Mouse (Mus musculus): ENCODE measurements at regions not wholly inside any gene's neighbourhood (a gene's known extent, or its start where the extent isn't known, plus 50 kb on each side); places are given as distances from the start of the nearest gene placed in this dataset.
"Not testable (repeated sequence)": the region's sequence is repeated elsewhere in the genome, so short reads cannot be mapped to it uniquely, and the experiment has no call there.

DNA sequence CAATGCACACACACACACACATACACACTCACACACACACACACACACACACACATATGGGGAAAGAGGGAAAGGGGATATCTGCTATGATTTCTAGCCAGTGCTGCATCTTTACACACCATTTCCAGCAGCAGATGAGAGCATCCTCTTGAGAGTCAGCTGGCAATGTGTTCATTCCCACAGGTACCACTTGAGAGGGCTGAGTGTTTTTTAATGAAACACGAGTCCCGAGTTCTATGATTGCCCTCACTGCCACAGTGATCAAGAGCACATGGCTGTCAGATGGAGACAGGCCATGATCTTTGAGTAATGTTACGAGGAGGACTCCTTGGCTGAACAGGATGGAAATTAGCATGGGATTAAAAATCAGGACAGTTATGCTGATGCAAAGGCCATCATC is 589.3 kb downstream of the Dcdc2c start:
- no peak for DNase-seq (ENCODE audit: low read depth)

DNA sequence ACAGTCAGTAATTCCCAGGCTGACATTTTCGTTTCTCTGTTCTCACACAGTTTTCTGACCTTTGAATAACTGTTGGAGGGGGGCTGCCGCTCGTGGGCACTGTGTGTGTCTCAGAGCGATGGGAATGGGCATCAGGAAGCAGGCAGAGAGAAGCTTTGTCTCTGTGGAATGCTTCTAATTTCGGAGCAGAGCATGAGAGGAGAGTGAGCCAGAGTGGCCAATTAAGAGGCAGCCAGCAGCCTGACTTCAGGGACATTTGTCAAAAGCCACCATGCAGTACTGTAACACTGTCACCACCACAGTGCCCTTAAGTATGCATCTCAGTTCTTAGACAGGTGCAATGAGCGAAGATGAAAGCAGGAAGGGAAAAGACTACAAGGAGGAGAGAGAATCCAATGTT is 592.1 kb downstream of the Dcdc2c start:
- no peak for DNase-seq (ENCODE audit: low read depth)

DNA sequence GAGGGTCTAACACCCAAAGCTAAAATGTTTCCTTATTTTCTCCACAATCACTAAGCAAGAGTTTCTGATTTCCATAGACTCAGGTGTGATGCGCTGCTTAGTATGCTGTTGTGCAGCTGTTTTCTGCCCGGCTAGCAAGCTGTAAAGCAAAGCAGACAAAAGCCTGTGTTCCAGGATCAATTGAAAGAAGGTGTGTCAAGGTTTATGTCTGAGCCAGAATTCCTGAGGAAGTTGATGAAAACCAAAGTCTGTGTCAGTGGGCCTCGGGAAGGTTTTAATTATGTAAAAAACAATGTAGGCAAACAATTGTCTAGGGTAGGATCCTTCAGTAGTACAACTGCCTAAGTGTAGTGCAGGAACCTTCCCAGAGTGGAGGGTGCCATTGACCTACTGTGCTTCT is 604.6 kb downstream of the Dcdc2c start:
- DNase-seq (ENCODE audit: low read depth): no peak

DNA sequence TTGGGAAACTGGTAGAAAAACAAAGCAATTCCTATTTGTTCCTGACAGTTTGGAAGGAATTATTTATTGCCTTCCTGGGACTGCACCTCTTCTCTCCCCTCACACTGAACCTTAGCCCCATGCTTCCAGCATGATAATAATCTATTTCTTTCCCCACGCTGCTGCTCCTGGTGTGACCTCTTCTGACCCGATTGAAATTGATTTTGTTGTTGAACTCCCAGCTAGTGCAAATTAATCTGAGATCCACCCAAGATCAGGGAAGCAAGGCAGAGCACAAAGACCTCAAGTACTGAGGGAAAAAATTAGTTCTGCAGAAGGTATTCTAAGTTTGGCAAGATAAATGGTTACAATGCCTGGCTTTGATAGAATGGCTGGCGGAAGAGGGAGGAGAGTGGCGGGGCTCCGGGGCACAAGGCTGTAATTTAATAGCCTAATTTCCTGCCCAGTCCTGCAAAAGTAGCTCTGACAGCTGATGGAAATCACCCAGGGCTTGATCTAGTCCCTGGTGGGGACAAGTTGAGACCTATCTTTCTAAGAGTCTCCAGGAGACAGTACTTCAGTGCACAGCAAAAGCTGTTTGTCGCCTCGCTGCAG is 604.6 kb upstream of the Sox11 start:
- DNase-seq (ENCODE audit: low read depth): no peak

DNA sequence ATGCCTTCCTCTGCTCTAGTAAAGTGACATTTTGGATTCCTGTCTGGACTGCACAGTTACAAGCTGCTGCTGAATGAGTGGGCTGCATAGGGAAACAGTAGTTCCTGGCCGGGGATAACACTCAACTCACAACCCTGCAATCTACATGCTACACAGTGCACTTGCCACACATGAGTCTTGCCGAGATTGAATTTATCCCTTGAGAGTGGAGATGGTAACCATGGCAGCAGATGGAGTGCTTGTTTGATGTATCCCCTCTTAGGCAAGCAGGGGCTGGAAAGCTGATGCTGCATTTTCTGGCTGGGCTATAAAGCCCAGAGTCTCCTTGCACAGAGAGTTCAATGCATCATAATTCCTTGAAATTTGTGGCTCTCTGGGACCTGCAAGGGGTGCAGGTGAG is 603.0 kb upstream of the Sox11 start:
- DNase-seq (ENCODE audit: low read depth): no peak

DNA sequence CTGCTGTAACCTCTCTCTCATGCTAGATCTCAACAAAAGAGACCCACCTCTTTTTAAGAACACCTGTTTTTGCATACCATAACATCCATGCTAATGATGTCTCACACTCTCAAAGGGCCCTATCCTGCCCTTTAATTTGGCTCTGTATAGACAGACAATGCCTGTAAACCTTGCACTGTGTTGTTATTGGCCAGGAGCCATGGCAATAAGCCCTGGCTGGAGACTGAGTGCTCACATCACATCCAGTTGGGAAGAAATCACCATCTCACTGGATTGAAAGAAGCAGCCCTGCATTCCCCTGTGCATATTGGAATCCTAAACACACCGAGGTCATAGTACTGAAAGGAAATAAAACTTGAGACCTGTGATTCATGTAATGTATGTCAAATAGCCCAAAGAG is 598.7 kb upstream of the Sox11 start:
- peak; percentile 16 for DNase-seq (ENCODE audit: low read depth)

DNA sequence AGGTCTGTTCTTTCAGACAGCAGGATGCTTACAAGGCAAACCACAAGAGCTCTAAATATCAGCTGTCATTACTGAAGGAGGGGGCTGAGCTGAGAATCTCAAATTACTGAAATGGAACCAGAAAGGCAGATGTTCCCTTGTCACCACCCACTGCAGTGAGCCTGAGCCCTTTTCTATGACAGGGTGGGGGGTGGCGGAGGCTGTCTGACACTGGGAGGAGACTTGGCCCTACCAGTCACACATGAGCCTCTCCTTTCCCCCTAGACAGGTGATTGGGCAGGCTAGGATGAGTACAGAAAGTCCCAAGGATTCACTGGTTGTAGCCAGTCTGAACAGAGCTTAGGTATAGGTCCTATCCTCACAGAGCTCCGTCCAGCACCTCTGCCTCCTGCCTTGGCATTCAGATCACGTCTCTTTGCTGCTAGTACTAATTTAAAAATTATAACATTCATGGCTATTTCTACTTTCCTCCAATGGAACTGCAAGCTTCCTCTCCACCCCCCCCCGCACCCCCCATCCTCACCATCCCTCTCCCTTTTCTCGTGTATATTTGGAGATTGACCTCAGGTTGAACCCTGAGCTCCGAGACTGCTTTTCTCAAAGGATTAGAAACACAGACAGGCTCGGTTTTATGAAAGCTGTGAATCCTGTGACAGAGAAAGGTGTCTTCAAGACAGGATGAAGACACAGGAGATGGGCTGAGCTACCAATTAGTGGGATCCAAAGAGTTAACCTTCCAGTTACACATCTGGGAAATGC is 590.2 kb upstream of the Sox11 start:
- DNase-seq (ENCODE audit: low read depth): no peak

DNA sequence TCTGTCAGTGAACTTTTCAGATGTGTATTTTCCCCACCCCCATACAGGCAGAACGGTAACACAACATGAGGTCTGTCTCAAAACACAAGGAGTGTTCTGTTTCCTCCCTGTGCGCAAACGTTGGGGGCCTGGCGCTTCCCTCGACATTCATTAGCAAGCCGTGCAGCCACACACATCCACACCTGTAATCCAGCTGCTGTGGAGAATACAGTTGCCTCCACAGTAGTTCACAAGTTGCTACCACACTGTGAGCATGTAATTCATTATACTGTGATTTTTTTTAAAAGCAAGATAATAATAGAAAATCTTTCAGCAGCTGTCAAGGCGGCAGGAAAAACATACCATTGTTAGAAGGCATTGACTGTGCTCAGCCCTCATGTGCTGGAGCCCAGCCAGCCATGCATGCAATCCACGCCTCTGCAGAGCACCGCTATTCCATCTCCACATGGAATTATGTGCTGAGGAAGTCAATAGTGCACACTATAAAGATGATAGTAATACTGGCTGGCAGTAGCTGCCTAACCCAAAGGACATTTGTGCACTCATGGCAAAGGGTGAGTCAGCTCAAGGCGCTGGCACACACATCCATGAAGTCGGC is 586.1 kb upstream of the Sox11 start:
- peak; percentile 22 for DNase-seq (ENCODE audit: low read depth)

DNA sequence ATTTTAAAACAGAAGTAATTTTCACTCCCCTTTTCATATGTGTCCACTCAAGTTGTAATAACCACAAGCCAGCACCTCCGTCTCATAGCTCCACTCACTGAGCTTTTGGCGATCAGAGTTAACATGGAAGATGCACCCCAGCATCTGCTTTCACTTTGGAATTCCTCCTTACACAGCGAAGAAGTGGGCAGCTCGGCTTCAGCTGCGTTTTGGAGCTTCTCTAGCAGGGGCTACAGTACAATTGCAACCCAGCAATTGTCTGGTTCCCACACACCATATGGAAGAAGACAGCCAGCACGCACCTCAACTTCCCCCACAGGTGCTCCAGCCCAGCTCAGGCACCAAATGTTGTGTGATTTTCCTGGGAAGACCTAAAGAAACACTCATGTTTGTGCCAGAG is 584.4 kb upstream of the Sox11 start:
- no peak for DNase-seq (ENCODE audit: low read depth)

DNA sequence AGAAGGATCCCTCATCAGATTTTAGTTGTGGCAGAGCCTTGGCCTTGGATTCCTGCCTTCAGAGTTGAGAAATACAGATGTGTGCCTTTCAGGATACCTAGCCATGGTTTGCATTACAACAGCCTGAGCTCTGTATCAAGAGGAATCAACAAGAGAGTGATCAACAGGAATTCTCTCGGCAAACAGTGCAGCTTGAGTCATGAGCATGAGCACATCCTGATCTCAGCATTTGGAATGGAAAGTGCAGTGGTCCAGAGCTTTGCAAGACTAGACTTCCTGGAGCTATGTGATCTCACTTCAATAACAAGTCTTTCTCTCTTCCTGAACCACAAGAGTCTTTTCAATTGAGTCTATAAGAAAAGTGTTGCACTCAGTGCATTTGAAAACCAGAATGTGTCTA is 578.2 kb upstream of the Sox11 start:
- no peak for DNase-seq (ENCODE audit: low read depth)

DNA sequence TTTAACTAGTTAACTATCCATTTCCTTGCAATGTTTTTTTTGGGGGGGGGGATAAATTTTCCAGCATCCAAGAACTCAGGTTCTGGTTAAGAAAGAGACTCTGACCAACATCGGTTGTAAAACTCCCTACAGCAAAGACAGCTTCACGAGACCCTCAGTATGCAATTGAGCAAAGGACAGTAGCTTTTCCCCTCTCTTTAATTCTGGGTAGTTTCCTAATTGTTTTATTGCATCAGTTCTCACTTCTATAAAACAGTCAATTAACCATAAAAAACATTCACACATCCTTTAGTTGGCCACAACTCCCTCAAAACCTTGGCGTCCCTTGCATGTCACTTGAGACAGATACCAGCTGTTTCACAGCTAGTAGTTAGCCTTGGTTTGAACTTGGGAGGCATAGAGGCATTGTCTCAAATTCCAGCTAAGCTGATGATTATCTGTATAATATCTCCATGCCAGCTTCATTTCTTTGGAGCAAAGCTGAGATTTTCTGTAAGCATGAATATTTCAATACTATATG is 574.1 kb upstream of the Sox11 start:
- DNase-seq (ENCODE audit: low read depth): no peak

DNA sequence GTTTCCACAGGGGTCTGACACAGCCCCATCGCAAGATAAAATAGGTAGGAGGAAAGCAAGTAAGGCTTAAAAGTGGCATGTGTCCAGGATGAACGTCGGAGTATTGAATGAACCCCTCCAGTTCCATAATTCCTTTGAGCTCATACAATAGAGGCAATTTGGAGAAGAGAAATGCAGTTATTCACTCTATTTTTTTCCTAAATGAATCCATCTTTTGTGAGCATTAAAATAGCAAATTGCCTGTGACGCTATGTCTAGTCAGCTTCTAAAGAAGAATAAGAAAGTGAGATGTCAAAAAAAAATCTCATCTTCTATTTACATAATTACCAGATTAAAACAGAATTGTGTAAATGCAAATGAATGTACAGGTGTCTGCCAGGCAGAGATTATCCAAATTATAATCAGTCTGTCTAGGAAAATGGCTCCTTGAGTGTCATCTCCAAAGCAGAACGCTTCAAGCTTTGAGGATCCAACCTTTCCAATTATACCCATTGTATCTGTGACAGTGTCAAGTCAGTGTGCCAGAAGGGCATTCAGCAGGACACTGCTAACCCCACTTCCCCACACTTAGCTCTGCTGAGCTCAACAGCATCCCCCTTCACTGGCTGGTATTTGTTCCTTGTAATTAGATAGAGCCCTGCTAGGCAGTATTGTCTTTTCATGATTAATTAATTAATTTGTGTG is 567.2 kb upstream of the Sox11 start:
- DNase-seq (ENCODE audit: low read depth): no peak

DNA sequence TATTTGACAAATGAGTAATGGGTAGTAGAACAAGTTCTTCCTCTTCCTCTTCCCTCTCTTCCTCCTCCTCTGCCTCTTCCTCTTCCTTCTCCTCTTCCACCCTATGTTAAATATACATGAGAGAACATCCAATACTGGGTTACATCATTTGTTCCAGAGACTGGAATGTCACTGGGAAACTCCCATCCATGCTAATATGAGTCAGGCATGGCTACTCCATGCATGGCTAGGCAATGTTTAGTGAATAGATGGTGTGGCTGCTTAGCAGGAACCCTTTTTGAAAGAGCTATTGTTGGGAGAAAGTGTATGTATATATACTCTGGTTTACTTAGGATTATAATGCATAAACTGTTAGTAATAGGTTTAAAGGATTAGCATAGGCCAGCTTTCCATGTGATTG is 554.3 kb upstream of the Sox11 start:
- DNase-seq (ENCODE audit: low read depth): not testable (repeated sequence)

DNA sequence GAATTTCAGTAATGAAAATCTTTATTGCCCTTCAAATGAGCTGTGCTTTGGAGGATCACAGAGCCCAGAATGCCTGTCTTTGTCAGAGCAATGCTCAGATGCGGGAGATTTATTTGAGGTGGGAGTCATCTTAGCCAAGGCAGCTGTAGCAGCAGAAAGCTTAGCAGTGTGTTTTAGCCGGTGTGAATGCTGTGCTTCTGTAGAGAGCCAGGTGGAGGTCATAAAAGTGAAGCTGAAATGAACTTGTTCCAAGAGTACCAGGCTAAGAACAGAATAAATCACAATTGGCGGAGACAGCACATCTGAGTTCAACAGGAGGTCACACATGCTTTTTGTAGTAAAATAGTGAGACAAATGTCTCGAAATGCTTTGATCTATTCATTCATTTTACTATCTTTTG is 539.3 kb upstream of the Sox11 start:
- no peak for DNase-seq (ENCODE audit: low read depth)

DNA sequence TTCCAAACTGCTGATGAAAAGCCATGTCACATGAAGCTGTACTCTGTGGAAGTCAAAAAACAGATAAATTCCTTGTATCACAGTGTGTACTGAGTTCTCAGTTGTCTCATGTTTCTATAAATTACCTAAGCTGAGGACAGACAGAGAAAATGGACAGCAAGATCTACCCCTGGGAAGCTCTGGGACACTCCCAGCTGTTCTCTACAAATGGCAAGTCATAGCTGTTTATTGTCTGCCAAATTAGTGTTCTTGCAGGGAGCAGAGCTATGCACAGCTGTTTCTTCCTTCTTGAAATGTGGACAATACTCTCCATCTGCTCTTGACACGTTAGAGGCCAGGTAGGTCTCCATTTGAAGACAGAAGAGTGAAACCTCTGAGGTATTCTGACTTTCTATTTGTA is 524.0 kb upstream of the Sox11 start:
- no peak for DNase-seq (ENCODE audit: low read depth)

DNA sequence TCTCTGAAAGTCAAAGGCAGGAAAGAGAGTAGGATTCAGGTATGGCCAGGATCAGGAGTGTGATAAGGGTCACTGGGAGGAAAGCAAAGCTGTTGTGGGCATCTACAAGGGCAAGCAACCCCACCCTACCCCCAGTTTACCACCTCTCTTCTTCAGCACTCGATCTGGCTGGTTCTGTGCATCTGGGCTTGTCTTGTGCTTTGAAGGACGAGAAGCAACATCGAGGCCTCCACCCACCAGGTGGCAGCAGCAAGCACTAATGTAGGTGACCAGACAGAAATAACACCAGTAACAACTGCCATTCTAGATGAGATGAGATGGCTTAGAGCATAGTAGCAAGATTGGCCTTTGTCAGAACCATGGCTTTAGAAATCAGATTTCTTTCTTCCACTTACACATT is 507.2 kb upstream of the Sox11 start:
- peak; percentile 5 for DNase-seq (ENCODE audit: low read depth)

DNA sequence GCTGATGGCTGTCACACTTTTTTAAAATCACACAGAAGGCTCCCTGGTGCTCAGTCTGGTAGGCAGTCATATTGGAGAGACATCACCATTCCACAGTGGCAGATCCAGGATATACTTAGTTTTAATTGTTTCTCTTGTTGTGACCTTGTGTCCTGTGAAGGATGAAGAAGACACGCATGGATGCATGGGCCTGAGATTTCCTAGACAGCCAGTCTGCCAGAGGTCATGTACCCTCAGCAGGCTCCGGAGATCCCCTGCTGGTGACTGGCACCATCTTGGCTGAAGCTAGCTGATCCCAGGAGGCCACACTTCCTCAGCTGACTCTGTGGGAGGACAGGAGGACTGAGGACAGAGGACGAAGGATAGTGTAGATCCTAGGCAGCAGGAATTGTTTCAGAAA is 506.7 kb upstream of the Sox11 start:
- DNase-seq (ENCODE audit: low read depth): no peak

DNA sequence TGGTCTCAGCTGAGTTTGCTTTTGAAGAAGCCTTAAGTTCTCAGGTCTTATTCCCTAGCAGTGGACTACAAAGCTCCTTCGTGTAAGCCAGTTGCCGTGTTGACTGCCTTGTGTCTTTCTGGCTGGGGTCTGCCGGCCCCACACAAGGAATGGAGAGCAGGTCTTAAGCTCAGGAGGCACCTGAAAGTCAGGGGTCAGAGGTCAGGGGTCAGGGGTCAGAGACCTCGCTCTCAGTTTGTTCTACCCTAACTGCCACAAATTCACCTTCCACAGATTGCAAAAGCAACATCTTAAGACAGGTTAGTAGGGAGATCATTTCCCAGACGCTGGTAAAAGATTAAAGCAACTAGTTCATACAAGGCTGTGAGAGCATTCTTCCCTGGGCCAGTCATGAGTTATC is 505.8 kb upstream of the Sox11 start:
- DNase-seq (ENCODE audit: low read depth): no peak

DNA sequence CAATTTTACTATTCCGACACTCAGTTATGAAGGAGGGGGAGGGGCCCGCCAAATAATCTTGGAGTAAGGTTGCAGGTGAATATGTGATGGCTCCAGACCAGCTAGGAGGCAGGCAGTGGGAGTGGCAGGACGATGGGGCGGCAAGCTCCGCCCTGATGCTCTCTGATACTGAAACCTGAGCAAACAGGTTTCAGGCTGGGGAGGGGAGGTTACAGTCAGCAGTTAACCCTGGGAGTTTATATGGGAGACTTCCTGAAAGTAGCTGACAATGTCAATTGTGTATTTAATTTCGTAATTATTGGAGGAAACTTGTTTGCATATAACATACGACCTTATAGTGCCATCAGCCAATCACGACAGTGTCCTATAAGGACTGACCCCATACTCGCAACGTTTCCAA is 505.0 kb upstream of the Sox11 start:
- no peak for DNase-seq (ENCODE audit: low read depth)

DNA sequence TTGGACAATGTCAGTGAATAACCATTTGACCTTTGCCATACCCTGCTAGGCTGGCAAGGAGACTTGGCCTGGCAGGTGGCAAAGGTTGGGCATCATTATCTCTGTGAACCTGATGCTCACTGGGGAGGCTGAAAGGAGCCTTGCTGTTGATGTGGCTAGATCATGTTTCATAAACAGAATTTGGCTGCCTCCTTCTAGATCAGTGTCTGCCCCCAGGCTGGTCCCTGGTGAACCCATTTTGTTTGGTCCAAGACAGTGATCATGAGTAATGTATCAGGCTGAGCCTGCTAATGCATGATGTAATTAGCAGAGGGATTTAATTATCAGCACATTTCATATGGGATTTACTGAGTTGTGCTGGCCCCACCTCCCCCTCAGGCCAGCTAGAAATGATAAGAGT is 502.6 kb upstream of the Sox11 start:
- DNase-seq (ENCODE audit: low read depth): no peak

DNA sequence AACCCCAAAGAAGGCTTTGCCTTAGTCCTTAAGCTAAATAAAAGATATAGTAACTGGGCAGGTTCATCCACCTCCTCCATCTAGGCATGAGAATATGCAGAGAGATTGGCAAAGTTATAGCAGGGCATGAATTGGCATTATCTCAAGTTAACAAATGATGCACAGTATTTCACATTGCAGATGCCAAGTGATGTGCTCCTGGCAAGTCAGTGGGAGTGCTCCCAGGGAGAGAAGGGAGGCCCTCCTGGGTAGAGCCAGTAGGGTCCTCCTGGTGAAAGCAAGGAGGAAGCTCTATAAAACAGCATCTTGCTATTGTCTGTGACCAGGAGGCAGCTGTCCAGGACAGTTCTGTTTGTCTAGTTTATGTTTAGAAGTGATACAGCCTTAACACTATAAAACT is 496.6 kb upstream of the Sox11 start:
- no peak for DNase-seq (ENCODE audit: low read depth)

DNA sequence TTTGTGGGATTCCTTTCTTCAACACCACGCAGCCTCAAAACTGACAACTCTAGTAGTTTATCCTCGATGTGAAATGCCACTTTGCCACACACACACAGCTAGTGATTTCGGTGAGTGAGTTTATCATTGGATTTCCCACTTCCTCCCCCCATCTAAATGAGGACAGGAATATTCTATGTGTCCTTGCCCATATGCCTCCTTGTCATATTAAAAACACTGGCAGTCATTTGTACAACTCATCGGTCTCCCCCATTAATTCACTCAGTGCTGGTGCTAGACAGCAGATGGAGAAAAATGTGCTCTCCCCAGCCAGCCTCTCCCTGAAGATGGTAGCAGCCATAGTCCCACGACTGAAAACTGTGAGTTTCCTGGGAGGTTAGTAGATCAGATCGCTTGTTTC is 496.0 kb upstream of the Sox11 start:
- no peak for DNase-seq (ENCODE audit: low read depth)

DNA sequence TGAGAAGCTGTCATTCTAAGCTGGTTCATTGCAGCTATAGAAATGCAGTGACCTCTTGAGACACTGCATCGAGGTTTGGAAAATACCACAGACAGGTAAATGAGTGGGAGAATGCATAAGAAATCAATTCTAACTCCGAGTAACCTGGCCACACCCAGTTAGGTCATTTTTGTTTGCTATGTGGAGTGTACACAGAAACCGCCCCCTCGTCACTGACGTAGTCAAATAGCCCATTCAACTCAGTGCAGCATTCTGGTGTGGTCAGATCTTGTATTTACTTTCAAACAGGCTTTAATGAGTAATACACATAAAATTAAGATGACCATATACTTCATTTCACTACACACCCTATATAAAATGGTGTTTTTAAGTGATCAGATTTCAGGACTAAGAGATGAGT is 483.8 kb upstream of the Sox11 start:
- no peak for DNase-seq (ENCODE audit: low read depth)
